Mouse (Mus musculus) stomach, embryonic 16.5 days (tissue): ENCODE measurements at regions not wholly inside any gene's neighbourhood (a gene's known extent, or its start where the extent isn't known, plus 50 kb on each side); places are given as distances from the start of the nearest gene placed in this dataset.
"Not testable (repeated sequence)": the region's sequence is repeated elsewhere in the genome, so short reads cannot be mapped to it uniquely, and the experiment has no call there.

ENCODE experiments used
- ATAC-seq: fragments of 200-750 bp; cut with Nextera tagmentation; 2 replicates; pipeline ENCODE4 v1.8.0; 2017; ENCODE audit warnings: moderate number of reproducible peaks, moderate TSS enrichment; ENCODE audit not compliant: insufficient read depth, low FRiP score
- H3K27ac ChIP-seq: fragments of 300-500 bp; sonication (generic); 2 replicates; pipeline ENCODE4 v1.5.1; 2014; ENCODE audit warnings: low read length
- H3K27me3 ChIP-seq: fragments of 300-500 bp; sonication (generic); 2 replicates; pipeline ENCODE4 v1.6.1; 2014; ENCODE audit warnings: low read length, control low read depth, mixed read lengths; ENCODE audit not compliant: control insufficient read depth, insufficient read depth
- H3K36me3 ChIP-seq: fragments of 300-500 bp; sonication (generic); 2 replicates; pipeline ENCODE4 v1.6.1; 2014; ENCODE audit warnings: low read length; ENCODE audit not compliant: control insufficient read depth, insufficient read depth
- H3K4me1 ChIP-seq: fragments of 300-500 bp; sonication (generic); 2 replicates; pipeline ENCODE4 v1.6.1; 2014; ENCODE audit warnings: low read length, control low read depth, mixed read lengths; ENCODE audit not compliant: control insufficient read depth, insufficient read depth
- H3K4me2 ChIP-seq: fragments of 300-500 bp; sonication (generic); 2 replicates; pipeline ENCODE4 v1.6.1; 2014; ENCODE audit warnings: low read depth, low read length, mixed read lengths
- H3K4me3 ChIP-seq: fragments of 300-500 bp; sonication (generic); replicated peaks from 2 replicates; pipeline ENCODE4 v1.5.1; 2014; ENCODE audit warnings: mild to moderate bottlenecking, low read length
- H3K9ac ChIP-seq: fragments of 300-500 bp; sonication (generic); 2 replicates; pipeline ENCODE4 v1.6.1; 2014; ENCODE audit warnings: low read length
- H3K9me3 ChIP-seq: fragments of 300-500 bp; sonication (generic); replicated peaks from 2 replicates; pipeline ENCODE4 v1.6.1; 2016; ENCODE audit warnings: low read length, control low read depth; ENCODE audit not compliant: control insufficient read depth
- WGBS: fragments of 180-500 bp; shearing (Covaris S2); extraction: QIAGEN DNeasy Blood & Tissue Kit; methylation state at CpG from one replicate; pipeline ENCODE4 v1.1.7; 2014; 5-methylcytosine and 5-hydroxymethylcytosine counted together

- H3K36me3 ChIP-seq: no peaks in the 10 kb centered on the region
- H3K4me2 ChIP-seq: no peak overlapping the region
- H3K4me1 ChIP-seq: no peaks in the 10 kb centered on the region
- 79% methylated on average over 3 of the region's 3 CpGs for WGBS
- H3K9ac ChIP-seq: no peak overlapping the region
- no peaks in the 10 kb centered on the region for H3K27me3 ChIP-seq
- no peak overlapping the region for H3K4me3 ChIP-seq
- no peaks in the 10 kb centered on the region for H3K9me3 ChIP-seq
- ATAC-seq: no peak
- H3K27ac ChIP-seq: no peak overlapping the region
These were observed 286.2 kb downstream of the Cyp26b1 start for GRCm38 (mm10) chr6:84307556-84307955.

GRCm38 (mm10) chr6:84306585-84306984, 287.1 kb downstream of the Cyp26b1 start:
- 69% methylated on average over 13 of the region's 13 CpGs for WGBS

GRCm38 (mm10) chr6:84305093-84305492, 288.6 kb downstream of the Cyp26b1 start:
- Histone ChIP-seq H3K36me3 (no peaks in the 10 kb centered on the region), H3K9ac (no peak overlapping the region), H3K4me2 (no peak overlapping the region), H3K27me3 (no peaks in the 10 kb centered on the region), H3K9me3 (no peaks in the 10 kb centered on the region), H3K4me1 (no peaks in the 10 kb centered on the region), H3K4me3 (no peak overlapping the region), H3K27ac (no peak overlapping the region)
- WGBS: 83% methylated on average over 3 of the region's 3 CpGs
- no peak for ATAC-seq

More at GRCm38 (mm10) chr6:84306585-84306984, 287.1 kb downstream of the Cyp26b1 start:
- ATAC-seq: no peak
- Histone ChIP-seq H3K4me2 (no peak overlapping the region), H3K27me3 (no peaks in the 10 kb centered on the region), H3K27ac (no peak overlapping the region), H3K36me3 (no peaks in the 10 kb centered on the region), H3K4me1 (no peaks in the 10 kb centered on the region), H3K9me3 (no peaks in the 10 kb centered on the region), H3K9ac (no peak overlapping the region), H3K4me3 (no peak overlapping the region)

GRCm38 (mm10) chr6:84302916-84303315, 290.8 kb downstream of the Cyp26b1 start:
- not testable (repeated sequence) for H3K9me3 ChIP-seq, H3K27ac ChIP-seq, H3K27me3 ChIP-seq, H3K4me3 ChIP-seq, H3K36me3 ChIP-seq, H3K9ac ChIP-seq, H3K4me2 ChIP-seq, ATAC-seq, H3K4me1 ChIP-seq
- 90% methylated on average over 3 of the region's 3 CpGs for WGBS

GRCm38 (mm10) chr6:84299936-84300335, 291.5 kb downstream of the Dysf start:
- no peak overlapping the region for H3K9ac ChIP-seq
- H3K36me3 ChIP-seq: no peaks in the 10 kb centered on the region
- no peak overlapping the region for H3K27ac ChIP-seq
- no peak for ATAC-seq
- WGBS: 91% methylated on average over 2 of the region's 2 CpGs
- H3K4me2 ChIP-seq: no peak overlapping the region
- no peaks in the 10 kb centered on the region for H3K4me1 ChIP-seq
- H3K27me3 ChIP-seq: no peaks in the 10 kb centered on the region
- H3K9me3 ChIP-seq: no peaks in the 10 kb centered on the region
- no peak overlapping the region for H3K4me3 ChIP-seq

- Histone ChIP-seq H3K36me3 (no peaks in the 10 kb centered on the region), H3K9me3 (no peaks in the 10 kb centered on the region), H3K4me1 (no peaks in the 10 kb centered on the region)
These were observed 290.8 kb downstream of the Dysf start for GRCm38 (mm10) chr6:84299146-84299545.

GRCm38 (mm10) chr6:84273907-84274306, 265.5 kb downstream of the Dysf start:
- not testable (repeated sequence) for H3K4me2 ChIP-seq, ATAC-seq, H3K9ac ChIP-seq, H3K9me3 ChIP-seq, H3K36me3 ChIP-seq, H3K27me3 ChIP-seq, H3K4me3 ChIP-seq, H3K27ac ChIP-seq, H3K4me1 ChIP-seq

More at GRCm38 (mm10) chr6:84299146-84299545, 290.8 kb downstream of the Dysf start:
- Histone ChIP-seq H3K27ac (no peak overlapping the region), H3K9ac (no peak overlapping the region), H3K4me3 (no peak overlapping the region), H3K4me2 (no peak overlapping the region), H3K27me3 (no peaks in the 10 kb centered on the region)
- no peak for ATAC-seq

GRCm38 (mm10) chr6:84272520-84273311, 264.3 kb downstream of the Dysf start:
- no peaks in the 10 kb centered on the region for H3K27me3 ChIP-seq
- ATAC-seq: no peak; the same call in 1 of the 2 replicates
- no peak overlapping the region for H3K27ac ChIP-seq
- no peak overlapping the region for H3K4me2 ChIP-seq
- H3K36me3 ChIP-seq: no peaks in the 10 kb centered on the region
- H3K9ac ChIP-seq: no peak overlapping the region
- no peaks in the 10 kb centered on the region for H3K9me3 ChIP-seq
- peaks cover 8% of the 10 kb centered on the region for H3K4me1 ChIP-seq
- WGBS: 64% methylated on average over 6 of the region's 6 CpGs
- H3K4me3 ChIP-seq: no peak overlapping the region

- Histone ChIP-seq H3K9me3 (no peaks in the 10 kb centered on the region), H3K27me3 (no peaks in the 10 kb centered on the region), H3K4me1 (peaks cover 12% of the 10 kb centered on the region), H3K9ac (no peak overlapping the region), H3K36me3 (no peaks in the 10 kb centered on the region), H3K4me3 (no peak overlapping the region), H3K4me2 (no peak overlapping the region), H3K27ac (no peak overlapping the region)
- WGBS: 79% methylated on average over 6 of the region's 6 CpGs
- no peak for ATAC-seq
These were observed 263.6 kb downstream of the Dysf start for GRCm38 (mm10) chr6:84271966-84272365.
